Mouse (Mus musculus): ENCODE results near the gene Gm3415. TPM values are rescaled to one million over a fixed set of nuclear protein-coding genes. Genes with fewer than 3 reads are reported as not detected.
"Not testable (repeated sequence)": the region's sequence is repeated elsewhere in the genome, so short reads cannot be mapped to it uniquely, and the experiment has no call there.

The Gm3415 gene
- polyA plus RNA-seq, 1 experiment from 2014 or later, result not detected

DNA sequence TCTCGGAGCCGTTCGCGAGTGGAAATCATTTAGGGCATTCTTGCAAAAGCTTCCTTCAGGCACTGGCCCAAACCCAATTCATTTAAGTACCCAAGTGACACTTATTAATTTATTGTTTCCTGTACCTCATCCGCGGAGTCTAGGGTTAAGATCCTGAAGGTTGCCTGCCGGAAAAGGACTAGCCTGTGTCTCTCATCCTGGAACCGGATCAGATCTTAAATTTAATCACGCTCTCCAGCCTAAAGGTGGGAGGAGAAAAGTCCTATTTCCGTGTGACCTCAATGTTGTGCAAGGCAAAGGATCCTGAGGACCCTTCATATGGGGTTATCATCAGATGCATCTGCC is 29.3 kb downstream of the Gm3415 start:
- peak overlapping the region; percentile 91 for H3K4me2 ChIP-seq
- H3K4me3 ChIP-seq, result peak overlapping the region; percentile 62
- 11% methylated on average over 10 of the region's 10 CpGs for WGBS
- H3K9ac ChIP-seq, result peak overlapping the region; percentile 83; the same call in 1 of the 2 replicates
- no peaks in the 10 kb centered on the region for H3K9me3 ChIP-seq
- H3K27ac ChIP-seq, result no peak overlapping the region
- H3K4me1 ChIP-seq (replicated peaks), result peaks cover 30% of the 10 kb centered on the region
- H3K27me3 ChIP-seq, result peaks cover 85% of the 10 kb centered on the region
- peak; percentile 1; the same call in 1 of the 2 replicates for ATAC-seq (ENCODE audit: low FRiP score)
- no peaks in the 10 kb centered on the region for H3K36me3 ChIP-seq

DNA sequence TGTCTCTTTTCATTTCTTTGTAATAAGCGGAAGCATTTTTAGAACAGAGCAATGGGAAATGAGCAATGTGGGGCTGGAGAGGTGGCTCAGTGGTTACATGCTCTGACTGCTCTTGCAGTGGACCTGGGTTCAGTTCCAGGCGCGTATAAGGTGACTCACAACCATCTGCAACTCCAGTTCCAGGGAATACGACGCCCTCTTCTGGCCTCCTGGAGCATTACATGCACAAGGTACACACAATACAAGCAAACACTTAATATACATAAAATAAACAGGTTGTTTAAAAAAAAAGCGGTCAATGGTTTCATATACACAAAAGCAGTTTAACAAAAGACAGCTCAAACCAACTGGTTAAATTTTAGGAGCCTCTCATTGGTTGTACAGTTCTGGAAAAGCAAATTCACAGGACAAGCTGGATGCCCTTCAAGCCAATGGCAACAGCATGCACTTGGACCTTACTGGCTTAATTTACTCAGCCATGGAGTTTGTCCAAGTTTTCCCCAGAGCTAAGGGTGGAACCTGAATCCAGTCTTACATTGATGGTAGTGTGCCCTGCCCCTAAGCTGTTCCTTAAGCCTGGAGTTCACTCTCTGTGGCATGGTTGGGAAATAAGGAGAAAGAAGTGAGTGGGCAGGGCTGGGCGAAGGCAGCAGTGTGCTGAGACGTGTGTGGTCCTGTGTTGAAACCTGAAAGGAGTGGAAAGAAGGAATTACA is 30.6 kb downstream of the Gm3415 start:
- Histone ChIP-seq H3K9ac (no peak overlapping the region), H3K27ac (no peak overlapping the region), H3K27me3 (peaks cover 93% of the 10 kb centered on the region), H3K9me3 (no peaks in the 10 kb centered on the region), H3K4me1 (replicated peaks) (peaks cover 30% of the 10 kb centered on the region), H3K36me3 (no peaks in the 10 kb centered on the region), H3K4me2 (no peak overlapping the region), H3K4me3 (no peak overlapping the region)
- 77% methylated on average over 8 of the region's 8 CpGs for WGBS
- no peak for ATAC-seq (ENCODE audit: low FRiP score)

DNA sequence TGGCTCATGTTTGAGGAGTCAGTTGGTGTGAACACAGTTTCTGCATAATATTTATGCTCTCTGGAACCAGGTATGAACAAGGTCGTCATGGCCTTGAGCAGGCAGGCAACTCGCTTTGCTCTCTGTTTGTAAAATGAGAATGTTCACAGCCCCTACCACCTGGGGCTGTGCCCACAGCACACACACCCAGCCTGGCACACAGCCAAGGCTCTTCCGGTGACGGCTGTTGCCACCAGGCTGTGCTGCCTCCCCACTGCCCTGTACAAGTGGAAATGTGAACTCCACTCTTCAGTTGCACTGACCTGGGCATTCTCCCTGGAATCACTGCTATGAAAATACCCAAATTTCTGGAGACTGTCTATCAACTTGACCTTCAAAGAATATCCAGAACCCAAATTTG is 35.1 kb downstream of the Gm3415 start:
- Histone ChIP-seq H3K9me3 (peaks cover 12% of the 10 kb centered on the region; the same call in 1 of the 2 replicates), H3K36me3 (no peaks in the 10 kb centered on the region), H3K9ac (no peak overlapping the region), H3K4me2 (no peak overlapping the region), H3K4me1 (replicated peaks) (0 out of 2 replicates have a peak, but pooled peaks cover 2% of the 10 kb centered on the region), H3K27me3 (peaks cover 77% of the 10 kb centered on the region), H3K4me3 (no peak overlapping the region), H3K27ac (no peak overlapping the region)
- 58% methylated on average over 4 of the region's 4 CpGs for WGBS
- no peak for ATAC-seq (ENCODE audit: low FRiP score)

DNA sequence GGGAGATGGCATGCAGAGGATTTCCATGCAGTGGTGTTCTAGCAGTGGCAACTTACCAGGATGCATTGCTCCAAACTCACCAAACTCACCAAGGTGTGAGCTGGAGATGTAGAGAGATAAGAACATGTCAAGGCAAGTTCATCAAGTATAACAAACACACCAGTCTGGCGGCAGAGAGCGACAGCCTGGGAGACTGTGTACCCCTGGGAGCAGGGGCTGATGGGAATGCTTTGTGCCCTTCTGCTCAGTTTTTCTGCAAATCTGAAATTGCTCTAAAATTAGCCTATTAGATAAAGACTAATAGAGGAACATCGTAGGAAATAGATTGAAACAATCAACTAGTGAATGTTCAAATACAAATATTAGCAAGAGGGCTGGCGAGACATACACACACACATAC is 35.7 kb downstream of the Gm3415 start:
- ATAC-seq (ENCODE audit: low FRiP score), result no peak
- Histone ChIP-seq H3K4me1 (replicated peaks) (0 out of 2 replicates have a peak, but pooled peaks cover 2% of the 10 kb centered on the region), H3K9ac (no peak overlapping the region), H3K36me3 (no peaks in the 10 kb centered on the region), H3K27ac (no peak overlapping the region), H3K4me2 (no peak overlapping the region), H3K4me3 (no peak overlapping the region), H3K9me3 (peaks cover 12% of the 10 kb centered on the region; the same call in 1 of the 2 replicates), H3K27me3 (peaks cover 77% of the 10 kb centered on the region)
- 77% methylated on average over 4 of the region's 4 CpGs for WGBS

DNA sequence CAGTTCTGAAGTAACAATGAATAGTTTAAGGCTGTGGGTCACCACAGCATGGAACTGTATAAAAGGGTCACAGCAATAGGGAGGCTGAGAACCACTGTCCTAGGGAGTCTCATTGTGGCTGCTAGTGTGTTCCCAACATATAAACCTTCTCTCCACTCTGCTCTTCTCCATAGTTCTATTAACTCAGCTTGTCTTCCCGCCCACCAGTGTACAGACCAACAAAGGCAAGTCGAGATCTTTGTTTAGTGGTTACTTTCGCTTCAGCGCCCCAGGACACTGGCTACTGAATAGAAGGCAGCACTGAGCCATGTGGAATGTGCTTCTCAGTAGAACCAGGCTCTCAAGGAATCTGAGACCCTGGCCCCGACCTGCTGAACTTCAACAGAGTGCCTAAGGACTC is 36.6 kb downstream of the Gm3415 start:
- Histone ChIP-seq H3K27ac (no peak overlapping the region), H3K4me1 (replicated peaks) (0 out of 2 replicates have a peak, but pooled peaks cover 2% of the 10 kb centered on the region), H3K27me3 (peaks cover 70% of the 10 kb centered on the region), H3K36me3 (no peaks in the 10 kb centered on the region), H3K4me2 (no peak overlapping the region), H3K9ac (no peak overlapping the region), H3K9me3 (peaks cover 12% of the 10 kb centered on the region; the same call in 1 of the 2 replicates), H3K4me3 (no peak overlapping the region)
- WGBS, result 11% methylated on average over 5 of the region's 5 CpGs
- ATAC-seq (ENCODE audit: low FRiP score), result no peak

DNA sequence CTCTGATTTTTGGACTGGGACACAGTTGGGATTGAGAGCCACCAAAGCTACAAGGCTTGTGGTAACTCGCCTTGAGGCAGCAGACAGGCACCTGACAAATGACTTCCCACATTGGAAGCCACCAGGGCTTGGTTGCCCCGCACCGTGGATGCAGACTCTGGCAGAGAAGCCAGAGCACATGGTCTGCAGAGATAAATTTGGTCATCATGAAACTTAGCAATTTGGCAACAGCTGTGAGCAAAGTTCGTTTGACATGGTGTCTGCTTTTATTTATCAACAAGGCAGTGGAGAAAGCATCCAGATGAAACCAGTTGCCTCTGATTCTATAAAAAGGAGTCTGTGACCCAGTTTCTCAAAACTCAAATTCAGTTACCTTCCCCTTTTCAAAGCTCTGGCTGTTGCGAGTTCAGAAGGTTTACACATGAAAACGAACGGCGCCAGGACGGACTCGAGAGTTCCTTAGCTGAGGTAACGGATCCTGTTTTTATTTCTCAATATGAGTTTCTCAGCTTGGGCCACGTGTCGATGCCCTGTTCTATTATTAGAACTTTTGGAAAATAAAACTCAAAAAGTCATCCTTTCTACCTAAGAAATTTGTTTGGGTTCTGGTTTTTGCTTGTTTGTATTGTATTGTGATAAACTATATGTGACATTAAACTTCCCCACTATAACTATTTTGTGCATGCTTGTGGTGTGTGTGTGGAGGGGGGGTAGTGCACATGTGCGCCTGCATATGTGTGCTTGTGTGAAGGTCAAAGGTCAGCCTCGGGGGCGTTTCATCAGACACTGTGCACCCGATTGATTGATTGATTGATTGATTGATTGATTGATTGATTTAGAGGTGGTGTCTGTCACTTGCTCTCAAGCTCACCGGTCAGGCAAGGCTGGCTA is 40.9 kb downstream of the Gm3415 start:
- H3K4me2 ChIP-seq, result no peak overlapping the region
- no peak overlapping the region for H3K9ac ChIP-seq
- WGBS, result 80% methylated on average over 18 of the region's 18 CpGs
- H3K9me3 ChIP-seq, result peaks cover 12% of the 10 kb centered on the region; the same call in 1 of the 2 replicates
- H3K27ac ChIP-seq, result no peak overlapping the region
- no peaks in the 10 kb centered on the region for H3K36me3 ChIP-seq
- 0 out of 2 replicates have a peak, but pooled peaks cover 2% of the 10 kb centered on the region for H3K4me1 ChIP-seq (replicated peaks)
- peaks cover 36% of the 10 kb centered on the region for H3K27me3 ChIP-seq
- no peak overlapping the region for H3K4me3 ChIP-seq
- no peak for ATAC-seq (ENCODE audit: low FRiP score)

DNA sequence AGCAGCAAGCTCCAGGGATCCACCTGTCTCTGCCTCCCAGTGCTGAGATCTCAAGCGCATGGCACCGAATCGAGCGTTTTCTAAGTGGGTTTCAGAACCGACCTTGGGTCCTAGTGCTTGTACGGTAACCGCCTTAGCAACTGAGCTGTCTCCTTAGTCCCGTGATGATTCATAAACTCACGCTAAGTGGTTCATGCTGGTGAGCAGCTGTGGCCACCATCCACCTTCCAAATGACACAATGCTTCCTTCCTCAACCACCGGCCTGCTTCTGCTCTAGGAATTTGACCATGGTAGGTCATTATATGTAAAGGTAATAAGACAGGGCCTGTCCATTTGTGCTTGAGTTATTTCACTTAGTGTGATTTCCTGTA is 41.6 kb downstream of the Gm3415 start:
- Histone ChIP-seq H3K27ac (no peak overlapping the region), H3K4me2 (no peak overlapping the region), H3K9ac (no peak overlapping the region), H3K4me1 (replicated peaks) (no peaks in the 10 kb centered on the region), H3K36me3 (no peaks in the 10 kb centered on the region), H3K9me3 (peaks cover 12% of the 10 kb centered on the region; the same call in 1 of the 2 replicates), H3K27me3 (peaks cover 36% of the 10 kb centered on the region), H3K4me3 (no peak overlapping the region)
- ATAC-seq (ENCODE audit: low FRiP score), result no peak
- WGBS, result 95% methylated on average over 10 of the region's 10 CpGs

DNA sequence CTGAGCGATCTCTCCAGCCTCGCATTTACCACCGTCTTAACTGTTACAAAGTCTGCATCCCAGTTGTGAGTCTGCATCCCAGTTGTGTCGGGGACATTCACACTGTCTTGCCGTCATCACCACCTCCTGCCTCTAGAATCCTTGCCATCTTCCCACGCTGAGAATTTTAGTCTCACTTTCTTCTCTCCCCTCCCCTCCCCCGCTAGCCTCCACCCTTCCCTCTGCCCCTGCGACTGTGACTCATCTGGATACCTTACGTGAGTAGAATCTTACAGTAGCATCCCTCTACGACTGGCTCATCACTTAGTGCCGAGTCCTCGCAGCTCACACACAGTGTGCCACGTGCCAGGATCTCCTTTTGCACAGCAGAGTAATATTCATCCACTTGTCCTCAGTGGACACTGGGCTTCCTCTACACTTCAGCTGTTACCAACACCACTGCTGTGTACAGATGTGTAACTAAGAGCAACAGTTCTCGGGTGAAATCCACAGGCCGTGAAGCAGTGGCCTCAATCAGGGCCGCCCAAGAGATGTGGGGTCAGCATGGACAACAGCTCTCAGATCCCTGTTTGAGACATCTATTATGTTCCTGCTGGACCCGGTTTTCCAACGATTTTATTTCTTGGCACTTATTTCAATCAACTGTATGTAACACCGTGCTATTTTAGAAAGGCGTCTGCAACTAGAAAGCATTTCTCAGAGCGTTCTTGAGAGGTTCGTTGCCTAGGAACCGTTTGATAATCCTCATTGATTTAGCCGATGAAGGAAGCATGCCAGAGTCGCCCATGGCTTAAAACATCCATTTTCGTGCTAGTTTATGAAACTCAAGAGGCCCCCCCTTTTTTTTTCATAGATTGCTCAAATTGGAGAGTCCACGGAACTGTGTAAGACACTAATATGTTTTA is 42.5 kb downstream of the Gm3415 start:
- 88% methylated on average over 27 of the region's 27 CpGs for WGBS
- Histone ChIP-seq H3K27me3 (peaks cover 30% of the 10 kb centered on the region), H3K9me3 (peaks cover 8% of the 10 kb centered on the region; the same call in 1 of the 2 replicates), H3K36me3 (no peaks in the 10 kb centered on the region), H3K4me1 (replicated peaks) (no peaks in the 10 kb centered on the region), H3K4me2 (no peak overlapping the region), H3K4me3 (no peak overlapping the region), H3K9ac (no peak overlapping the region), H3K27ac (no peak overlapping the region)
- no peak for ATAC-seq (ENCODE audit: low FRiP score)

DNA sequence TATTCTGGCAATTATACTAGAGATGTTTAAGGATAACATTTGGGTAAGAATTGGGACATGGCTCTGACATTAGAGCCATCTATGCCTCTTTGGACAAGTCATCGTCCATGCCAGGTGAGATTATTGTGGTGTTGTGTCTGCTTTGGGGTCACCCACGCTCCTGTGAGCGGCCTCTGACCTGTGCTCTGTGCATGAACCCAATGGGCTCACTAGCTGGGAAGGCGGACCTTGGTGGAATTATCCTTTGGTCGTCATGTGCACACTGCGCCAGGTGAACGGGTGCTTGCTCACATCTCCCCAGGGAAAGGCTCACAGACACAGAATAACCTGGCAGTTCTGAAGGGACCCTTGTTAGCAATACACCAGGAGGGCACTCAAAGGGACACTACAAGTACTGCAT is 43.3 kb downstream of the Gm3415 start:
- H3K9me3 ChIP-seq; ATAC-seq (ENCODE audit: low FRiP score); H3K9ac ChIP-seq; H3K4me1 ChIP-seq (replicated peaks); H3K27ac ChIP-seq; H3K4me3 ChIP-seq; H3K4me2 ChIP-seq; H3K36me3 ChIP-seq: not testable (repeated sequence)
- H3K27me3 ChIP-seq, result peaks cover 24% of the 10 kb centered on the region
- 84% methylated on average over 7 of the region's 7 CpGs for WGBS

DNA sequence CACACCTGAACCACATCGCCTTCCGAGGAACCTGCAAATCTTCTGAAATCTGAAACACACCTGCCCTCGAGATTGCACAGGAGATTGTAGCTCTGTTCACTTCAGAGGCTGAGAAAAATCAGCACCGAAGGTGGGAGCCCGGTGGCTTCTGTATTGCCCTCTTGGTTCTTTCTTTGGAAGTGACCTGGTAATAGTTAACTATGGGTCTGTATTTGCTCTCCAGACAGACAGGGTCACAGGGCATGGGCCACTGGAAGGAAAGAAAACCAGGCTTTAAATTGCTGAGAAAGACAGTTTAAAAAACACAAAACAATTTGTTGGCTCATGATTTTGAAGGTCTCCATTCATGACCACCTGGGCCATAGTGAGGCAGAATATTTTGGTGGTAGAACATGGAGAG is 44.0 kb downstream of the Gm3415 start:
- 86% methylated on average over 5 of the region's 5 CpGs for WGBS

DNA sequence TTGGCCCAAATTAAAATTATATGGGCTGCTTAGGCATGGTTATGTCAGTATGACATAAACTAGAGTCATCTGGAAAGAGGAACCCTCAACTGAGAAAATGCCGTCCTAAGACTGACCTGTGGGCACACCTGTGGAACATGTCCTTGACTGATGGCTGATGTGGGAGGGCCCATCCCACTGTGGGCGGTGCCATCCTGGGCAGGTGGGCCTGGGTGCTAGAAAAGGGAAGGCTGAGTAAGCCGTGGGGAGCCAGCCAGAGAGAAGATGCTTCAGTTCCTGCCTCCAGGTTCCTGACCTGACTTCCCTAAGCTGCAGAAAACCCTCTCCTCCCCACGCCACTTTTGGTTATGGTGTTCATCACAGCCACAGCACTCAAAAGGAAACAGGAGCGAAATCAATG is 50.3 kb downstream of the Gm3415 start:
- ATAC-seq (ENCODE audit: low FRiP score), result no peak
- 0 out of 2 replicates have a peak, but pooled peaks cover 4% of the 10 kb centered on the region for H3K4me1 ChIP-seq (replicated peaks)
- H3K4me2 ChIP-seq, result no peak overlapping the region
- H3K36me3 ChIP-seq, result no peaks in the 10 kb centered on the region
- H3K4me3 ChIP-seq, result no peak overlapping the region
- H3K9ac ChIP-seq, result no peak overlapping the region
- no peaks in the 10 kb centered on the region for H3K9me3 ChIP-seq
- peaks cover 2% of the 10 kb centered on the region for H3K27me3 ChIP-seq
- 87% methylated on average over 5 of the region's 5 CpGs for WGBS
- H3K27ac ChIP-seq, result no peak overlapping the region

More for the DNA sequence above, 44.0 kb downstream of the Gm3415 start:
- H3K36me3 ChIP-seq, result no peaks in the 10 kb centered on the region
- H3K27me3 ChIP-seq, result peaks cover 19% of the 10 kb centered on the region
- no peak for ATAC-seq (ENCODE audit: low FRiP score)
- H3K4me1 ChIP-seq (replicated peaks), result no peaks in the 10 kb centered on the region
- H3K4me2 ChIP-seq, result no peak overlapping the region
- no peak overlapping the region for H3K27ac ChIP-seq
- H3K9ac ChIP-seq, result no peak overlapping the region
- no peaks in the 10 kb centered on the region for H3K9me3 ChIP-seq
- H3K4me3 ChIP-seq, result no peak overlapping the region

DNA sequence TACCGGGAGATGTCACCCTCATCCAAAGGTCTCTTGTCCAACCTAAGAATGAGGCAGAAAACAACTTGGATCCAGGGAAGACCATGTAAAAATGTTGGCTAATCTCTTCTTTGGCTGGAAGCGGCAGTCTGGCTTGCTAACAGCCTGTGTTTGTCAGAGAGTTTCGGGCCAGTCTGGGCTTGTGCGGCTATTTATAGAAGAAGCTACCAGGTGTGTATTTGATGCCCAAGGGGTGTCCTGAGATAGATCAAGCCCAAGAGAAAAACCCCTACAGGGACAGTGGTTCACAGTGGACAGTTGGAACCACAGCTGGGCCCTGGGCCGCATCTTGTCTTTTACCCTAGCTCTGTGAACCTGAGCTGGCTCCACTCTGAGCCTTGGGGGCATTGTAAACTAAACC is 51.0 kb downstream of the Gm3415 start:
- Histone ChIP-seq H3K9me3 (no peaks in the 10 kb centered on the region), H3K4me2 (no peak overlapping the region), H3K36me3 (no peaks in the 10 kb centered on the region), H3K27ac (no peak overlapping the region), H3K4me1 (replicated peaks) (peaks cover 11% of the 10 kb centered on the region; the same call in 1 of the 2 replicates), H3K9ac (no peak overlapping the region), H3K4me3 (no peak overlapping the region), H3K27me3 (peaks cover 2% of the 10 kb centered on the region)
- 93% methylated on average over 5 of the region's 5 CpGs for WGBS
- no peak for ATAC-seq (ENCODE audit: low FRiP score)

Data from hindbrain, embryonic 13.5 days (tissue).